Mouse (Mus musculus) kidney, adult 2 months (tissue): ENCODE measurements around the gene 4930402H24Rik.

ENCODE experiments used
- CTCF ChIP-seq: fragments of 200-500 bp; conservative IDR thresholded peaks from 2 replicates; pipeline ENCODE4 v1.5.1; 2011; ENCODE audit warnings: low read depth, mild to moderate bottlenecking, control low read depth, low read length, moderate library complexity, mixed read lengths; ENCODE audit not compliant: insufficient read depth, insufficient read length
- POLR2A ChIP-seq: fragments of 200-500 bp; IDR thresholded peaks from one replicate; pipeline ENCODE4 v1.6.1; 2011; ENCODE audit warnings: low read depth, low read length, control low read depth

GRCm38 (mm10) chr2:130812487-130812886 is 93.7 kb downstream of the 4930402H24Rik start:
- TF ChIP-seq POLR2A (no peak), CTCF (no peak)
